Mouse (Mus musculus): ENCODE data around the gene Bbs7. TPM values are rescaled to one million over a fixed set of nuclear protein-coding genes. Genes with fewer than 3 reads are reported as not detected.

The Bbs7 gene
- polyA plus RNA-seq (2012; rRNA removed): 3.1 and 3.5 TPM in 2 replicates

DNA sequence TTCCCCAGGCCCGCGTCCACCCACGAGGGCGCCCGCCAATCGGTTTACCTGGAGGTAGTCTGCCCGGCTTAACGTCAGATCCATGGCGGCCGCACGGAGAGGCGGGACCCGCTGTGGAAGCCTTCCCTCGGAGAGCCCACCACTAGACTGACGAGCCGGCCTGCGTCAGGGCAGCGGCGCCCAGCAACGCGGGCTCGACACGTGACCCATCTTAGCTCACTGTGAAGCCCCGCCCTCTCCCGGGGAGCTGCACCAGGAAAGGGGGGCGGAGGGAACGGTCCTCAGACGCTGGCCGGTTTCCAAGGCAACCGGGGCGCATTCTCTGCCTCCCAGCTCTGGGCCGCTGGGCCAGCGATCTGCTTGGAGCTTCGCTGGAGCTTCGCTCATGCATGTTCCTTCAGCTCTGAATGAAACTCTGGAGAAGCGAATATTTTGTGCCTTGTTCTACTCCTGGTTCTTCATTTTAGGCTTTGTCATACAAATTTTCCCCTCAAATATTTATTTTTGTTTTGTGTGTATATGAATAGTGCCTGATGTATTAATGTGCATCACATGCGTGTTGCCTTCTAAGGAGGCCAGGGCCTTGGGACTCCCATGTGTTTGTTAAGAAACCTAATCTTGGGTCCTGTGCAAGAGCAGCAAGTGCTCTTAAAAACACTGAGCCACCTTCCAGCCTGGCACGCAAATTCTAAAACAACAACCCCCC, at the start of gene Bbs7:
TSS of gene Bbs7 (minus strand) at position 276 of the 706 bp plus-strand sequence.

DNA sequence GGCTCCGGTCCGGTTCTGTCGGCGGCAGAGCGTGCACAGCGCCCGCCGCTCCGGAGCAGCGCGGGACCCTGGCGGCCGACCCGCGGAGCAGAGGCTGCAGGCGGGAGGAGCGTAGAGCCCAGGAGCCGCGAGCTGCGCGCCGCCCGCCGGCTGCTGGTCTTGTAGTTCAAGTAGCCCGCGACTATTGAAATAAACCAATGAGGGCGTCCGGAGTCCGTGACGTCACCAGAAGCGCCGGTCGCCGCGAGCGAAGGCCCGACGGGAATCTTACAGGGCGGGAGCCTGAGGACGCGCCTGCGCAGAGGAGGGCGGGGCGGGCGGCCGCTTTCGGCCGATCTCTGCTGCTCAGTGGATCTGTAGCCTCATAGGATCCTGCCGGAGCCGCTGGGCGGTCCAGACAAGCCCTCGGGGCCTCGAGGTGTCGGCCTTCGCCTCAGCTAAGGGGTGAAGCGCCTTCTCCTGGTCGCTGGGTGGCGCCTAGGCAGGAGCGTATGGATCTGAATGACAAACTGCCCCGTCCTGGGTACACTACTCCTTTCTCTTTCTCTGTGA, 41.4 kb downstream of the Bbs7 start, which contains the start of gene Ccna2:
TSS of gene Ccna2 (minus strand) at position 324 of the 552 bp plus-strand sequence.

DNA sequence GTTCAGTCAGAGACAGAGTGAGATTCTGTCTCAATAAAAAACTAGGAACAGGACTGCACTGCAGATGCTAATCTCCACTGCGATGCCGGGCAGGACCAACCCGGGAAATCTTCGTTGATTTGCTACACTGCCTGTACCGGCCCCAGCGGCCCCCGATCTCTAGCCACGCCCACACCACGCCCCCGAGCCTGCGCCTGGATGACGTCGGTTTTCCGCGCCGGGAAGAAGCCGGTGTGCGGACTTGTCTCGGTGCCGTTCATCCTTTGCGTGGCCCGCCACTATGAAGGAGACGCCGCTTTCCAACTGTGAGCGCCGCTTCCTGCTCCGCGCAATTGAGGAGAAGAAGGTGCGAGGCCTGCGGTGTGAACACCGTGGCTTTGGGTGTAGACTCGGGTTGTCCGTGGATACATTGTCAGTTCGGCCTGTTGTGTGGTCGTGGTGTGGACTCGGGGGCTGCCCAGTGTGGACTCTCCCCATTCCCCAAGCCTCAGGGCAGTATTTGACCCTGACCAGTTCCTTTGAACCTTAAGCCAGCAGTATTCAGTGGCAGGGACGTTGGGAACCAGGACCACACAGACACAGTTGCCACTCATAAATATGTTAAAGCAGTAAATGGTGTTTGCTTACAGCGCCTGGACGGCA, 60.8 kb downstream of the Bbs7 start, which contains the start of gene Exosc9:
TSS of gene Exosc9 (plus strand) at position 201 of the 642 bp plus-strand sequence.

Other genes starting within 250 kb of the Bbs7 start
- 72.7 and 80.8 TPM in 2 replicates for gene Anxa5, start 137.6 kb downstream of the Bbs7 start, polyA plus RNA-seq (2012; rRNA removed)
- 2.2 and 3.1 TPM in 2 replicates for gene 1810062G17Rik, start 137.5 kb downstream of the Bbs7 start, polyA plus RNA-seq (2012; rRNA removed)
- not detected in 2 replicates for gene Gm11549, start 91.7 kb downstream of the Bbs7 start, polyA plus RNA-seq (2012; rRNA removed)
- 15.4 and 15.5 TPM in 2 replicates for gene Exosc9, start 60.9 kb downstream of the Bbs7 start, polyA plus RNA-seq (2012; rRNA removed)
- gene Ccna2, start 41.3 kb downstream of the Bbs7 start, polyA plus RNA-seq (2012; rRNA removed): 68.7 and 69.3 TPM in 2 replicates
- gene Trpc3, start 76.7 kb upstream of the Bbs7 start, polyA plus RNA-seq (2012; rRNA removed): 0.29 and 0.53 TPM in 2 replicates
- 9.2 and 10.0 TPM in 2 replicates for gene 4932438A13Rik, start 249.6 kb upstream of the Bbs7 start, polyA plus RNA-seq (2012; rRNA removed)

Measured in liver, embryonic 18 days (tissue).